Mouse (Mus musculus): ENCODE data around the gene Endov.

Endov gene

DNA sequence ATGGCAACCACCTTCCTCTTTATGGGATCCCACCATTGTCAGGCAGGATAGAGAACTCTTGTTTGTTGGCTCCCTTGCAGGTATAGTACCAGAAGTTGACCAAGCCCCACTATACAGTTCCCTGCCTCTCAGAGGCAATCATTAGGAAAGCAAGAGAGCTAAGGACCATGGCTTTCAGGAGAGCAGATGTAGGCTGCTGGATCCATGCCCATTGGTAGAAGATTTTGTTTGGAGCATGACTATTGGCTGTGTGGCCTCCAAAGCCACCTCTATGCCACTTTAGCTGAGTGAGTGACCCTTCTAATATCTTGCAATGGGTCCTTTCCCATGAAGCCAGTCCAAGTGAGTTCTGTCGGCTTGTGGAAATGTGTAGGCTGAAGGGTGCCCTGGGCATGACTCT, 28.2 kb downstream of the Endov start:
- DNase-seq: no peak

- no peak for DNase-seq
Observed at GRCm38 (mm10) chr11:119520005-119520712, 29.0 kb downstream of the Endov start.

GRCm38 (mm10) chr11:119520713-119521063, 29.5 kb downstream of the Endov start:
- DNase-seq: no peak

GRCm38 (mm10) chr11:119521920-119522710, 31.0 kb downstream of the Endov start:
- no peak for DNase-seq

GRCm38 (mm10) chr11:119522779-119523178, 31.6 kb downstream of the Endov start:
- peak; percentile 98 for DNase-seq

DNA sequence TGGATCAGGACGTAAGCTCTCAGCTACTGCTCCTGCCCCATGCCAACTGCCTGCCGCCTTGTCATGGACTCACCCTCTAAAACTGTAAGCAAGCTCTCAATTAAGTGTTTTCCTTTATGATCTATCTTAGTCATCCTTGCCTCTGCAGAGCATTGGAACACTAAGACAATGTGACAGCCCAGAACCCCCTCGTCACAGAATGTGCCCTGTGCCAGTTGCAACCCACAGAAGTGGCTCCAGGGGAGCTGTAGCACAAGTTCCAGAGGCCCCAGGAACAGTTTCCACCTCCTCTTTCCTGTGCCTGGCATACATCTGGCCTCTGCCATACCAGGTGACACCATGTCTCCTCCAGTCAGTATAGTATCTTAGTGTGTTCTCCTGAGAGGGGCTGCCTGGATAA, 32.2 kb downstream of the Endov start:
- DNase-seq: no peak

DNA sequence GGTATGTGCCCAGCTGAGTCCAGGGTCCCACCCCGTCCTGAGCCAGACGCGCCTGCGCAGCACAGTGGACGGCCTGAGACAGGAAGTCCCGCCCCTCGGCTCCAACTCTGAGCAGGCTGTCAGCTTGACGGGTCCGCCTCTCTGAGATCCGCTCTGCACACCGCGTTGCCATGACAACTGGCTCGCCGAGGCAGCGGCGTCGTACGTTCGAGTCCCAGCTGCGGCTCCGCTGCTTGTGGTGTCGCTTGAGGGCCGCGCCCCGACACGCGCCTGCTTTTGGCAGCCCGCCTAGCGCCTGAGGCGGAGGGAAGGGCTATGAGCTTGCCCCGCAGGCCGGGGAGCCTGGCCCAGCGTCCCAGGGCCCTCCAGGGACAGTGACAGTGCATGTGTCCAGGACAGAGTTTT, 33.4 kb downstream of the Endov start:
- DNase-seq: peak; percentile 67

- DNase-seq: no peak
Observed at GRCm38 (mm10) chr11:119526068-119526966, 35.2 kb downstream of the Endov start.

GRCm38 (mm10) chr11:119528930-119529329, 37.8 kb downstream of the Endov start:
- DNase-seq: no peak

- peak; percentile 80 for DNase-seq
Observed at GRCm38 (mm10) chr11:119532460-119532859, 41.3 kb downstream of the Endov start.

DNA sequence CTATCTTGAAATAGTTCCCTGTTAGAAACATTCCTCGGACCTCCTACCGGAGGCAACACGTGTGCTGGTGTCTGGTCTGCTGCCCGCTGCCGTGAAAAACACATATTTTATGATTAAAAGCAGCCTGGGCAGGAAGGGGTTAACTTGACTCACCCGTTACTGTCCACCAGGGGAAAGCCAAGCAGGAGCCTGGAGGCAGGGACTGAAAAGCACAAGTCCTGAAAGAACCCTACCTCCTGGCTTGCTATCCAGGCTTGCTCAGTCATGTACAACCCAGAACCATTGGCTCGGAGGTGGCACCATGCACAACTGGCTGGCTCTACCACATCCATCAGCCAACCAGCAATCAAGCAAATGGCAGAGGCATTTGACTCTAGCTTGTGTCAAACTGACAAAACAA, 42.6 kb downstream of the Endov start:
- DNase-seq: no peak

GRCm38 (mm10) chr11:119539944-119540343, 48.8 kb downstream of the Endov start:
- peak; percentile 61 for DNase-seq

GRCm38 (mm10) chr11:119540560-119540959, 49.4 kb downstream of the Endov start:
- DNase-seq: no peak

GRCm38 (mm10) chr11:119541082-119541481, 49.9 kb downstream of the Endov start:
- DNase-seq: no peak

DNA sequence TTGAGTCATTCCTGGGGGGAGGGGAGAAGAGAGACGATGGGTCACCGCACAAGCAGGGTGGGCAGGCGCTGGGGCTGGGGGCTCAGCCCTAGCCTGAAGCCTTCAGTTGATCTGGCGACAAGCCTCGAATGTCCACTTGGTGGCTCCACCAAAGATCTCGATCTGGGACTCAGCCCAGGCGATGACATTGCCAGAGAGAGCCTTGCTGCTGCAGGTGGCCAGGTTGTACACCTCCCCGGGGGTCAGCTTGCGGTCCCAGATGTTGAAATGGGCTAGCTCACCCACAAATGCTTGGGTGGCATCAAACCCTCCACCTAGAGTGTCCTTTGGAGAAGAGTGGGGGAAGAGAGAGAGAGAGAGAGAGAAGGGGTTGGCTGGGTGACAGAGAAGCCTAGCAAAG, 51.2 kb downstream of the Endov start:
- peak; percentile 64 for DNase-seq

GRCm38 (mm10) chr11:119542886-119543285, 51.7 kb downstream of the Endov start:
- DNase-seq: peak; percentile 64

DNA sequence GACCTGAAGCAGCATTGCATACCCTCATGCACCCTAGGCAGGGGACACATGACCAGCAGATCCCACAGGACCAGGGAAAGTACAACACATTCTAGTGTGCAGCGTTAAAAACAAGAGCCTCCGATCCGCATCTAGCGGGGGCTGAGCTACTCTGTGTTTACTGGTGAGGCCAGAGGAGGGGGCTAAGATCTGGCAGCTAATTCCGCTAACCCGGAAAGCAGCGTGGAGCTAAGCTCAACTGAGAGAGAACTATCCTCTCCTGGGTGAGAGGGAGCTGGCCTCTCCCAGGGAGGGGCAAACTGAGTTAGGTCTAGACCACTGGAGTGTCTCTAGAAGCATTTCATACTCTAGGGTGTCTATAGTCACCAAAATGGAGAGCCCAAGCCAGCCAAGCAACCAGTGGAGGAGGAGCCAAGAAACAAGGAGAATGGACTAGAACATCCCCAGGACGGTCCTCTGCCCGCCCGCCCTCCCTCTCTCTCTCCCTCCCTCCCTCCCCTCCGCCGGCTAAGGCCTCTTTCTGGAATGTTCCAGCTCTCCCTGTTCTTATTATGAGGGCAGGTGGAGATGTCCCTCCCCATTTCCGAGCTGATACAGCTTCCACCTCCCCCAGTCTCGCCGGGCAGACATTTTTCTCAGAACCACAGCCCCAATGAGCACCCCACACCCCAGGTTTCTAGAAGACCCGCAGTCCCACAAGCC, 52.8 kb downstream of the Endov start:
- no peak for DNase-seq

DNA sequence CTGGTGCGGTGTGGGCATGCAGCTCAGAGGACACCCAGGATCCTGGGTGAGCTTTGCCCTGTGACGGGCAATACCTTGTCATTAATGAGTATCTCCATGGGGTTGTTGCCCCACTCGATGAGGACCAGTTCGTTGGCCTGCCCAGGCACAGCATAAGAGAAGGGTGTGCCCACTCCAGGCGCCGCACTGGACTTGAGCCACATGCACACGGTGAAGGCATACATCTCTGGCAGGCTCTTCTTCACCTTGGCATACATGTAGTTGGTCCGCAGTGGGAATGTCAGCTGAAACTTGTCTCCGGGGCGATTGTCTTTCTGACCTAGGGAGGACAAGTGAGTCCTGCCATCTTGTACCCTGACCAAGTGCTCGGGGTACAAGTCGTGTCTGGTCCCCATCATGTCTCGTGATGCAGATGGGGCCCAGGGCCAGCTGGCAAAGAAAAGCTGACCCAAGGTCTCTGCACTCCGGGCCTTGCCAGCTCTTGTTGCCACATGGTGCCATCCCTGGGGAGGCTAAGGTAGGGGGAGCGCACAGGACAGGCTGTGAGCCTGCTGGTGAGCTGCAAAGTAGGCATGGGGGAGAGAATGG, 53.5 kb downstream of the Endov start:
- DNase-seq: peak; percentile 74

GRCm38 (mm10) chr11:119545281-119545680, 54.1 kb downstream of the Endov start:
- no peak for DNase-seq

- DNase-seq: peak; percentile 63
Observed at GRCm38 (mm10) chr11:119545741-119546495, 54.8 kb downstream of the Endov start.

DNA sequence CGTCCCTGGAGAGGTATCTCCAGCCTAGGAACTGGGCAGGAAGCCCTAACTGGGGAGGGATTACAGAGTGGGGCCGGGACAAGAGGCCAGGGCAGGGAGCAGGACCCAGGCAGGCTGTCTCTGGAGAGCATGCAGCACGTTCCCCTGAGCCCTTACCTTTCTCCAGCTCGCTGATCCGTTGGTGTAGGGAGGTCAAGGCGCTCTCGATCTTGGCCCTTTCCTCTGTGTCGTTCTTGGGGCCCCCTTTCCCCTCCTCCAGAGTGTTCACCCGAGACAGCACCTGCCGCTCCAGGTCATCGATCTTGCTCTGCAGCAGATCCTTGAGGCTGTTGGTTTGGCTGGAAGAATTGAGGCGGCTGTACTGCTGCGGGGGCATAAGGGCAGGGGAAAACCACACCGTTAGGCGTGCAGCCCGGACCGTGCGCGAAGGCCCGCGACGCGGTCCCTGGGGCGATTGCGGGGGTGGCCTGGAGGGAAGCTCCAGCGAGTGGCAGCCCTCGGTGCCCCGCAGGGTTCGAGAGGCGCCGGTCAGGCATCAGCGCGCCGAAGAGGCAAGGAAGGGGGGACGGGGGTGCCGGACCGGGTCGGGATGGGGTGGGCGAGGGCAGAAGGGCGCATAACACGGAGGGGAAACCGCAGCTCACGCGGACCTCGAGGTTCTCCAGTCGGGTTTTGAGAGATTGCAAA, 55.5 kb downstream of the Endov start:
- peak; percentile 51 for DNase-seq

Data from cerebellum, adult 11 months (tissue).